8 mouse cellular contexts compared by ENCODE assay signal in genomic region chr2:29618926-29619483, GRCm38 (mm10). TPM values are rescaled to one million over a fixed set of nuclear protein-coding genes. Genes with fewer than 3 reads are reported as not detected.
A peak's percentile ranks its signal among the peaks of the same experiment; 100 is the strongest.
DNase-seq lines count a peak whose midpoint lies in the region; ATAC-seq and TF ChIP-seq lines count a peak whose summit lies in the region.

No protein-coding gene starts in this region.

- no peak for TF ChIP-seq EP300 in liver, postnatal 0 days (IDR thresholded peaks at IDR 0.05; ENCODE audit: low read depth)

- no peaks in the 10 kb centered on the region for H3K27me3 ChIP-seq in liver, embryonic 11.5 days (replicated peaks; ENCODE audit: control insufficient read depth, insufficient read depth, low read length)
- no peaks in the 10 kb centered on the region for H3K27me3 ChIP-seq in liver, postnatal 0 days (ENCODE audit: insufficient read depth, low read length)
- no peaks in the 10 kb centered on the region for H3K27me3 ChIP-seq in embryonic facial prominence, embryonic 12.5 days
- H3K27me3 ChIP-seq in hindbrain, embryonic 10.5 days (ENCODE audit: insufficient read depth, poor library complexity, severe bottlenecking): no peaks in the 10 kb centered on the region
- no peaks in the 10 kb centered on the region for H3K27me3 ChIP-seq in midbrain, embryonic 11.5 days (ENCODE audit: control insufficient read depth, insufficient read depth, low read length)

- DNase-seq in liver, embryonic 11.5 days (ENCODE audit: low spot score): no peak
- DNase-seq in liver, postnatal 0 days: no peak
- DNase-seq in hindbrain, embryonic 10.5 days (ENCODE audit: low spot score): no peak
- no peak for DNase-seq in midbrain, embryonic 11.5 days (ENCODE audit: low spot score, missing footprints)
- no peak for DNase-seq in embryo, embryonic 9.5 days (ENCODE audit: extremely low spot score)
- no peak for DNase-seq in layer of hippocampus, postnatal 36 days
- DNase-seq in left cerebral cortex, postnatal 10 days (ENCODE audit: extremely low spot score in 1 of 2, low spot score in 2 of 2): no peak

- H3K36me3 ChIP-seq in liver, embryonic 11.5 days (ENCODE audit: control insufficient read depth, insufficient read depth, low read length): no peaks in the 10 kb centered on the region
- no peaks in the 10 kb centered on the region for H3K36me3 ChIP-seq in liver, postnatal 0 days (replicated peaks; ENCODE audit: insufficient read depth, low read length)
- no peaks in the 10 kb centered on the region for H3K36me3 ChIP-seq in embryonic facial prominence, embryonic 12.5 days
- peaks cover 6% of the 10 kb centered on the region for H3K36me3 ChIP-seq in hindbrain, embryonic 10.5 days
- no peaks in the 10 kb centered on the region for H3K36me3 ChIP-seq in midbrain, embryonic 11.5 days (ENCODE audit: control insufficient read depth, insufficient read depth, low read length)

- H3K9me3 ChIP-seq in liver, embryonic 11.5 days (ENCODE audit: control insufficient read depth, low read length): no peaks in the 10 kb centered on the region
- no peaks in the 10 kb centered on the region for H3K9me3 ChIP-seq in liver, postnatal 0 days (ENCODE audit: low read length)
- no peaks in the 10 kb centered on the region for H3K9me3 ChIP-seq in embryonic facial prominence, embryonic 12.5 days
- H3K9me3 ChIP-seq in hindbrain, embryonic 10.5 days: no peaks in the 10 kb centered on the region
- H3K9me3 ChIP-seq in midbrain, embryonic 11.5 days (ENCODE audit: control insufficient read depth, low read length): no peaks in the 10 kb centered on the region

- ATAC-seq in liver, embryonic 11.5 days (replicated peaks; ENCODE audit: low FRiP score): no peak
- no peak for ATAC-seq in liver, postnatal 0 days
- ATAC-seq in embryonic facial prominence, embryonic 12.5 days (ENCODE audit: insufficient number of reproducible peaks, insufficient read depth, low FRiP score, low TSS enrichment): no peak
- peak; percentile 49; the same call in 1 of the 2 replicates for ATAC-seq in midbrain, embryonic 11.5 days (ENCODE audit: low FRiP score)

- intact Hi-C loops in left cerebral cortex, postnatal 10 days (cut with DNase I): loop anchor here (5.0 kb wide), 1 partner anchor 33 kb away; no protein-coding TSS in a partner anchor

- WGBS in liver, embryonic 11.5 days: 59% methylated on average over 8 of the region's 8 CpGs
- whole genome bisulfite sequencing in liver, postnatal 0 days (ENCODE audit: insufficient replicate concordance): 60% methylated on average over 8 of the region's 8 CpGs
- WGBS in embryonic facial prominence, embryonic 12.5 days: 66% methylated on average over 8 of the region's 8 CpGs
- 65% methylated on average over 8 of the region's 8 CpGs for WGBS in hindbrain, embryonic 10.5 days
- WGBS in midbrain, embryonic 11.5 days: 64% methylated on average over 8 of the region's 8 CpGs

- H3K4me2 ChIP-seq in liver, embryonic 11.5 days: peak overlapping the region; percentile 25
- no peak overlapping the region for H3K4me2 ChIP-seq in liver, postnatal 0 days (ENCODE audit: low read depth, low read length)
- H3K4me2 ChIP-seq in embryonic facial prominence, embryonic 12.5 days (replicated peaks): peak overlapping the region; percentile 29; the same call in 1 of the 2 replicates
- no peak overlapping the region for H3K4me2 ChIP-seq in midbrain, embryonic 11.5 days

- H3K4me3 ChIP-seq in liver, embryonic 11.5 days (ENCODE audit: low read depth, low read length): peak overlapping the region; percentile 88; the same call in 1 of the 2 replicates
- H3K4me3 ChIP-seq in liver, postnatal 0 days (ENCODE audit: low read depth, low read length): no peak overlapping the region
- H3K4me3 ChIP-seq in embryonic facial prominence, embryonic 12.5 days: peak overlapping the region; percentile 9; the same call in 1 of the 2 replicates
- H3K4me3 ChIP-seq in hindbrain, embryonic 10.5 days: peak overlapping the region; percentile 78
- H3K4me3 ChIP-seq in midbrain, embryonic 11.5 days (ENCODE audit: low read depth, low read length): 0 out of 2 replicates have a peak overlapping the region, but pooled peaks have one; percentile 87

- TF ChIP-seq CTCF in liver, postnatal 0 days (IDR thresholded peaks at IDR 0.05; ENCODE audit: low read depth): no peak

- H3K9ac ChIP-seq in liver, embryonic 11.5 days (ENCODE audit: low read depth, low read length): no peak overlapping the region
- H3K9ac ChIP-seq in liver, postnatal 0 days (replicated peaks): no peak overlapping the region
- no peak overlapping the region for H3K9ac ChIP-seq in embryonic facial prominence, embryonic 12.5 days
- no peak overlapping the region for H3K9ac ChIP-seq in midbrain, embryonic 11.5 days (ENCODE audit: low read length)

- peaks cover 37% of the 10 kb centered on the region for H3K4me1 ChIP-seq in liver, embryonic 11.5 days (replicated peaks; ENCODE audit: control insufficient read depth, insufficient read depth, low read length)
- H3K4me1 ChIP-seq in liver, postnatal 0 days (ENCODE audit: insufficient read depth): peaks cover 37% of the 10 kb centered on the region
- H3K4me1 ChIP-seq in embryonic facial prominence, embryonic 12.5 days: peaks cover 17% of the 10 kb centered on the region
- peaks cover 38% of the 10 kb centered on the region for H3K4me1 ChIP-seq in hindbrain, embryonic 10.5 days (replicated peaks)
- peaks cover 13% of the 10 kb centered on the region for H3K4me1 ChIP-seq in midbrain, embryonic 11.5 days (ENCODE audit: control insufficient read depth, insufficient read depth, low read length)

- no peak overlapping the region for H3K27ac ChIP-seq in liver, embryonic 11.5 days (ENCODE audit: low read depth, low read length)
- H3K27ac ChIP-seq in liver, postnatal 0 days (ENCODE audit: low read depth): no peak overlapping the region
- no peak overlapping the region for H3K27ac ChIP-seq in embryonic facial prominence, embryonic 12.5 days
- H3K27ac ChIP-seq in hindbrain, embryonic 10.5 days: peak overlapping the region; percentile 97; the same call in 1 of the 2 replicates
- H3K27ac ChIP-seq in midbrain, embryonic 11.5 days (ENCODE audit: low read depth, low read length): no peak overlapping the region

RNA-seq across cellular contexts. Expression of gene Rapgef1, which starts 0.5 kb away (rescaled TPM):
- 15.2 and 16.5 TPM in 2 replicates for polyA plus RNA-seq in liver, embryonic 11.5 days (2014; fragmentation: Nextera tagmentation; extraction: Ambion mirVana)
- polyA plus RNA-seq in liver, postnatal 0 days (2015; fragmentation: Nextera tagmentation; extraction: Ambion mirVana): 4.8 and 5.1 TPM in 2 replicates
- 20.3 and 21.7 TPM in 2 replicates for polyA plus RNA-seq in embryonic facial prominence, embryonic 12.5 days (2016; fragmentation: Nextera tagmentation; extraction: Ambion mirVana)
- polyA plus RNA-seq in hindbrain, embryonic 10.5 days (2016; fragmentation: Nextera tagmentation; extraction: Ambion mirVana): 13.5 and 16.0 TPM in 2 replicates
- 12.4 and 15.6 TPM in 2 replicates for polyA plus RNA-seq in midbrain, embryonic 11.5 days (2014; fragmentation: Nextera tagmentation; extraction: Ambion mirVana)
- total RNA-seq in layer of hippocampus, postnatal 36 days (2021): 10 to 100 TPM; 94.0 to 99.0 TPM
- 100 to 1,000 TPM; 126 to 127 TPM for total RNA-seq in left cerebral cortex, postnatal 10 days (2021)

Comparison
In these comparisons a context has a peak if more than half of its experiments do, and no peak if none do; other contexts are left out.
1. H3K4me2 ChIP-seq: peak in liver, embryonic 11.5 days (single experiment) and embryonic facial prominence, embryonic 12.5 days (single experiment); none in liver, postnatal 0 days (single experiment) and midbrain, embryonic 11.5 days (single experiment).